Mouse (Mus musculus): ENCODE results near the gene Rnf40. TPM values are rescaled to one million over a fixed set of nuclear protein-coding genes. Genes with fewer than 3 reads are reported as not detected.

The Rnf40 gene
- total and polyA plus RNA-seq, 3 experiments: 39.3 to 73.0 (median 48.6) TPM

DNA sequence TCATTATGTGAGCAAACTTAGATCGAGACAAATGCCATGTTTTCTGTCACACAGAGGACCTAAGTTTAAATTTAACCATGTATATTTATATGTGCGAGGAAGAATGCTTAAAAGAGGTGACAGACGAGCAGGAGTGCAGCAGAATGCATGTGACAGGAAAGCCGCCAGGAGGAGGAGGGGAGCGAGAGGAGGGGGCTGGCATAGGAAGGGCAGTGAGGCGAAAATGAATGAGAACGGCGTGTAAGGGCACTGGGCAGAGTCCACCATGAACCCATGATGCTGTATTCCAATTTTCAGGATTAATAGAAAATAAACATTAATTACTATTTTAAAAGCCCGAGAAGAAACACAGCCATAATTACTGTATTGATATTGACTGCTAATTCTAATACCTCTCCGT, 65.8 kb downstream of the Rnf40 start:
- H3K9me3 ChIP-seq (replicated peaks; ENCODE audit: low read length): no peaks in the 10 kb centered on the region
- no peak overlapping the region for H3K4me3 ChIP-seq (replicated peaks in 1 of 3; ENCODE audit: low read depth in 2 of 3, low read length in 2 of 3, poor library complexity in 1 of 3)
- TF ChIP-seq GABPA (IDR thresholded peaks at IDR 0.05; ENCODE audit: insufficient replicate concordance, low read depth, low read length) (no peak), MXI1 (IDR thresholded peaks at IDR 0.05; ENCODE audit: low read depth, low read length) (no peak), EP300 (IDR thresholded peaks at IDR 0.05; ENCODE audit: low read length) (no peak), POLR2A (IDR thresholded peaks at IDR 0.05; ENCODE audit: low read depth, low read length) (no peak), ZNF384 (IDR thresholded peaks at IDR 0.05; ENCODE audit: low read depth, low read length) (no peak), ZKSCAN1 (IDR thresholded peaks at IDR 0.05; ENCODE audit: borderline replicate concordance, low read depth, low read length) (no peak), UBTF (IDR thresholded peaks at IDR 0.05; ENCODE audit: low read depth, low read length) (no peak), TCF12 (IDR thresholded peaks at IDR 0.05; ENCODE audit: low read depth, low read length) (no peak), E2F4 (IDR thresholded peaks at IDR 0.05; ENCODE audit: insufficient replicate concordance, low read depth, low read length) (no peak), MAFK (IDR thresholded peaks at IDR 0.05; ENCODE audit: insufficient replicate concordance, low read length) (no peak), MAX (IDR thresholded peaks at IDR 0.05; ENCODE audit: low read length) (no peak), POLR2AphosphoS2 (IDR thresholded peaks at IDR 0.05; ENCODE audit: low read depth, low read length) (no peak), NRF1 (IDR thresholded peaks at IDR 0.05; ENCODE audit: low read depth, low read length) (no peak), CTCF (conservative IDR thresholded peaks at IDR 0.05 in 1 of 2, IDR thresholded peaks at IDR 0.05 in 1 of 2; ENCODE audit: low read depth in 2 of 2, low read length in 2 of 2) (no peak), MEF2A (IDR thresholded peaks at IDR 0.05; ENCODE audit: borderline replicate concordance, low read depth, low read length) (no peak), MYC (IDR thresholded peaks at IDR 0.05; ENCODE audit: low read depth, low read length) (no peak), MAZ (IDR thresholded peaks at IDR 0.05; ENCODE audit: low read depth, low read length) (no peak), RAD21 (IDR thresholded peaks at IDR 0.05; ENCODE audit: low read depth, low read length) (no peak), BHLHE40 (IDR thresholded peaks at IDR 0.05; ENCODE audit: low read depth, low read length) (no peak), KAT2A (IDR thresholded peaks at IDR 0.05; ENCODE audit: insufficient replicate concordance, low read length) (no peak)
- no peak overlapping the region for H3K27ac ChIP-seq (ENCODE audit: insufficient read depth, low read depth)
- dilution Hi-C loops (cut with MboI; ENCODE audit: extremely low pct_ligation_motif_present, extremely low pct_unique_long_range_greater_than_20kb, low sequenced_read_pairs): no loop called here
- peaks cover 0 to 2% of the 10 kb centered on the region in 2 experiments; a peak in 1 of 4 replicates for H3K4me1 ChIP-seq (ENCODE audit: control insufficient read depth in 1 of 2, insufficient read depth in 2 of 2)
- in situ Hi-C loops (cut with MboI; ENCODE audit: low pct_ligation_motif_present, low pct_unique_long_range_greater_than_20kb, low sequenced_read_pairs): no loop called here
- no peaks in the 10 kb centered on the region for H3K36me3 ChIP-seq (replicated peaks in 1 of 2; ENCODE audit: control insufficient read depth in 1 of 2, insufficient read depth in 1 of 2, low read length in 1 of 2)
- H3K79me2 ChIP-seq (replicated peaks; ENCODE audit: control insufficient read depth, extremely low read depth, insufficient read depth, poor library complexity, severe bottlenecking): no peaks in the 10 kb centered on the region
- H3K9ac ChIP-seq (ENCODE audit: insufficient read depth, low read depth): no peak overlapping the region
- no peaks in the 10 kb centered on the region for H3K27me3 ChIP-seq (replicated peaks)
- DNase-seq (ENCODE audit: extremely low read depth): no peak
- H3K4me2 ChIP-seq (ENCODE audit: insufficient read depth, low read depth, poor library complexity, severe bottlenecking): no peak overlapping the region

Other genes with a start within 250 kb of the Rnf40 start
Only the 20 nearest of the 25 such genes appear.
- 4.2 and 5.0 TPM in 2 replicates for gene 9130019O22Rik, start 201.6 kb upstream of the Rnf40 start, total RNA-seq (2012; rRNA removed)
- gene 9130019O22Rik, start 201.6 kb upstream of the Rnf40 start, total RNA-seq (2014; rRNA removed): 3.1 and 4.0 TPM in 2 replicates
- 2.7 and 3.3 TPM in 2 replicates for gene 9130019O22Rik, start 201.6 kb upstream of the Rnf40 start, polyA plus RNA-seq (2012; ENCODE audit: insufficient read length, low read depth)
- gene E430018J23Rik, start 195.1 kb upstream of the Rnf40 start, total RNA-seq (2012; rRNA removed): 5.4 and 8.9 TPM in 2 replicates
- 8.3 and 9.2 TPM in 2 replicates for gene E430018J23Rik, start 195.1 kb upstream of the Rnf40 start, total RNA-seq (2014; rRNA removed)
- gene E430018J23Rik, start 195.1 kb upstream of the Rnf40 start, polyA plus RNA-seq (2012; ENCODE audit: insufficient read length, low read depth): 3.2 and 3.8 TPM in 2 replicates
- gene Zfp764, start 181.9 kb upstream of the Rnf40 start, total RNA-seq (2012; rRNA removed): 7.5 and 8.1 TPM in 2 replicates
- 8.4 TPM in 2 replicates for gene Zfp764, start 181.9 kb upstream of the Rnf40 start, total RNA-seq (2014; rRNA removed)
- 7.9 and 8.1 TPM in 2 replicates for gene Zfp764, start 181.9 kb upstream of the Rnf40 start, polyA plus RNA-seq (2012; ENCODE audit: insufficient read length, low read depth)
- 15.8 and 18.7 TPM in 2 replicates for gene Zfp688, start 166.7 kb upstream of the Rnf40 start, total RNA-seq (2012; rRNA removed)
- 12.3 and 12.4 TPM in 2 replicates for gene Zfp688, start 166.7 kb upstream of the Rnf40 start, total RNA-seq (2014; rRNA removed)
- 16.1 and 21.3 TPM in 2 replicates for gene Zfp688, start 166.7 kb upstream of the Rnf40 start, polyA plus RNA-seq (2012; ENCODE audit: insufficient read length, low read depth)
- gene Zfp689, start 139.6 kb upstream of the Rnf40 start, total RNA-seq (2012; rRNA removed): 3.4 and 3.6 TPM in 2 replicates
- 1.8 and 2.3 TPM in 2 replicates for gene Zfp689, start 139.6 kb upstream of the Rnf40 start, total RNA-seq (2014; rRNA removed)
- gene Zfp689, start 139.6 kb upstream of the Rnf40 start, polyA plus RNA-seq (2012; ENCODE audit: insufficient read length, low read depth): 3.2 and 4.6 TPM in 2 replicates
- gene Prr14, start 129.2 kb upstream of the Rnf40 start, total RNA-seq (2012; rRNA removed): 10.4 and 11.3 TPM in 2 replicates
- gene Prr14, start 129.2 kb upstream of the Rnf40 start, total RNA-seq (2014; rRNA removed): 6.7 and 7.6 TPM in 2 replicates
- 26.2 and 31.3 TPM in 2 replicates for gene Prr14, start 129.2 kb upstream of the Rnf40 start, polyA plus RNA-seq (2012; ENCODE audit: insufficient read length, low read depth)
- gene Fbrs, start 109.6 kb upstream of the Rnf40 start, total RNA-seq (2012; rRNA removed): 14.4 and 15.4 TPM in 2 replicates
- 5.6 and 6.7 TPM in 2 replicates for gene Fbrs, start 109.6 kb upstream of the Rnf40 start, total RNA-seq (2014; rRNA removed)
- 63.9 and 66.7 TPM in 2 replicates for gene Fbrs, start 109.6 kb upstream of the Rnf40 start, polyA plus RNA-seq (2012; ENCODE audit: insufficient read length, low read depth)
- 18.5 and 19.9 TPM in 2 replicates for gene Srcap, start 76.8 kb upstream of the Rnf40 start, total RNA-seq (2012; rRNA removed)
- gene Srcap, start 76.8 kb upstream of the Rnf40 start, total RNA-seq (2014; rRNA removed): 3.4 and 4.1 TPM in 2 replicates
- gene Srcap, start 76.8 kb upstream of the Rnf40 start, polyA plus RNA-seq (2012; ENCODE audit: insufficient read length, low read depth): 22.2 and 28.1 TPM in 2 replicates
- 12.0 and 12.7 TPM in 2 replicates for gene Gm42715, start 69.2 kb upstream of the Rnf40 start, total RNA-seq (2012; rRNA removed)
- 2.0 and 5.8 TPM in 2 replicates for gene Gm42715, start 69.2 kb upstream of the Rnf40 start, total RNA-seq (2014; rRNA removed)
- 13.6 and 14.1 TPM in 2 replicates for gene Gm42715, start 69.2 kb upstream of the Rnf40 start, polyA plus RNA-seq (2012; ENCODE audit: insufficient read length, low read depth)
- gene Tmem265, start 27.4 kb upstream of the Rnf40 start, total RNA-seq (2012; rRNA removed): 0.93 TPM in 1 of 2 replicates, not detected in the other
- 2.3 and 3.0 TPM in 2 replicates for gene Tmem265, start 27.4 kb upstream of the Rnf40 start, total RNA-seq (2014; rRNA removed)
- not detected in 2 replicates for gene Tmem265, start 27.4 kb upstream of the Rnf40 start, polyA plus RNA-seq (2012; ENCODE audit: insufficient read length, low read depth)
- gene Phkg2, start 15.4 kb upstream of the Rnf40 start, total RNA-seq (2012; rRNA removed): 23.3 and 25.5 TPM in 2 replicates
- 33.1 and 34.7 TPM in 2 replicates for gene Phkg2, start 15.4 kb upstream of the Rnf40 start, total RNA-seq (2014; rRNA removed)
- gene Phkg2, start 15.4 kb upstream of the Rnf40 start, polyA plus RNA-seq (2012; ENCODE audit: insufficient read length, low read depth): 65.0 and 67.2 TPM in 2 replicates
- gene Ccdc189, start 172 bp upstream of the Rnf40 start, total RNA-seq (2012; rRNA removed): 2.2 and 2.9 TPM in 2 replicates
- 2.2 and 2.9 TPM in 2 replicates for gene Ccdc189, start 172 bp upstream of the Rnf40 start, total RNA-seq (2014; rRNA removed)
- 2.0 and 2.1 TPM in 2 replicates for gene Ccdc189, start 172 bp upstream of the Rnf40 start, polyA plus RNA-seq (2012; ENCODE audit: insufficient read length, low read depth)
- gene Zfp629, start 27.0 kb downstream of the Rnf40 start, total RNA-seq (2012; rRNA removed): 2.4 and 3.2 TPM in 2 replicates
- gene Zfp629, start 27.0 kb downstream of the Rnf40 start, total RNA-seq (2014; rRNA removed): 0.38 and 0.59 TPM in 2 replicates
- gene Zfp629, start 27.0 kb downstream of the Rnf40 start, polyA plus RNA-seq (2012; ENCODE audit: insufficient read length, low read depth): 0.48 and 0.94 TPM in 2 replicates
- 60.5 and 65.0 TPM in 2 replicates for gene Bcl7c, start 120.2 kb downstream of the Rnf40 start, total RNA-seq (2012; rRNA removed)
- 25.9 and 28.0 TPM in 2 replicates for gene Bcl7c, start 120.2 kb downstream of the Rnf40 start, total RNA-seq (2014; rRNA removed)
- gene Bcl7c, start 120.2 kb downstream of the Rnf40 start, polyA plus RNA-seq (2012; ENCODE audit: insufficient read length, low read depth): 71.3 and 73.5 TPM in 2 replicates
- gene Ctf1, start 124.0 kb downstream of the Rnf40 start, total RNA-seq (2012; rRNA removed): not detected in 2 replicates
- not detected in 2 replicates for gene Ctf1, start 124.0 kb downstream of the Rnf40 start, total RNA-seq (2014; rRNA removed)
- gene Ctf1, start 124.0 kb downstream of the Rnf40 start, polyA plus RNA-seq (2012; ENCODE audit: insufficient read length, low read depth): not detected in 2 replicates
- gene Ctf2, start 143.4 kb downstream of the Rnf40 start, total RNA-seq (2012; rRNA removed): 0.08 TPM in 1 of 2 replicates, not detected in the other
- not detected in 2 replicates for gene Ctf2, start 143.4 kb downstream of the Rnf40 start, total RNA-seq (2014; rRNA removed)
- gene Ctf2, start 143.4 kb downstream of the Rnf40 start, polyA plus RNA-seq (2012; ENCODE audit: insufficient read length, low read depth): 0.36 TPM in 1 of 2 replicates, not detected in the other
- 25.1 and 28.2 TPM in 2 replicates for gene Fbxl19, start 155.8 kb downstream of the Rnf40 start, total RNA-seq (2012; rRNA removed)
- gene Fbxl19, start 155.8 kb downstream of the Rnf40 start, total RNA-seq (2014; rRNA removed): 22.4 and 22.6 TPM in 2 replicates
- gene Fbxl19, start 155.8 kb downstream of the Rnf40 start, polyA plus RNA-seq (2012; ENCODE audit: insufficient read length, low read depth): 29.3 and 31.7 TPM in 2 replicates
- gene Orai3, start 181.0 kb downstream of the Rnf40 start, total RNA-seq (2012; rRNA removed): 15.7 and 16.9 TPM in 2 replicates
- 9.3 and 11.6 TPM in 2 replicates for gene Orai3, start 181.0 kb downstream of the Rnf40 start, total RNA-seq (2014; rRNA removed)
- 7.5 and 10.3 TPM in 2 replicates for gene Orai3, start 181.0 kb downstream of the Rnf40 start, polyA plus RNA-seq (2012; ENCODE audit: insufficient read length, low read depth)
- 9.0 and 9.8 TPM in 2 replicates for gene Setd1a, start 187.9 kb downstream of the Rnf40 start, total RNA-seq (2012; rRNA removed)
- gene Setd1a, start 187.9 kb downstream of the Rnf40 start, total RNA-seq (2014; rRNA removed): 3.2 and 4.5 TPM in 2 replicates
- gene Setd1a, start 187.9 kb downstream of the Rnf40 start, polyA plus RNA-seq (2012; ENCODE audit: insufficient read length, low read depth): 50.8 and 51.0 TPM in 2 replicates
- 0.98 and 2.2 TPM in 2 replicates for gene Gm49388, start 196.8 kb downstream of the Rnf40 start, total RNA-seq (2012; rRNA removed)
- not detected in 2 replicates for gene Gm49388, start 196.8 kb downstream of the Rnf40 start, total RNA-seq (2014; rRNA removed)
- 4.3 and 4.7 TPM in 2 replicates for gene Gm49388, start 196.8 kb downstream of the Rnf40 start, polyA plus RNA-seq (2012; ENCODE audit: insufficient read length, low read depth)